In the genomic region with DNA sequence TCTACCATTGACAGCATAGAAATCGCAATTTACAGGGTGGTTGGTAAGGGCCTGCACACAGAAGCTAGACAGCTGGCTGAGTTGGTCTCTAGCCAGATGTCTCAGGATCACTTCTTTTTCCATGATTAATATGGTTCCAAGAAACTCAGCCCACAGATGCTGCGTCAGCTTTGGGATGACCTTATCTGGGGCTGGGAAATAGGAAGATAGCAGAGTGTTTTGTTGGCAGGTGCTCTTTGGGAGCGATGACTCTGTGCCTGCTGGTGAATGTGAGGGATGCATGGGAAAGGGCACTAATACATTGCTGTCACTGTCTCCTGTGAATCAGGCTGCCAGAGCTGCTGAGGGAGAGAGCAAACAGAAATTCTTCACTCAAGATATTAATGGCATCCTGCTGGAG, we compare ENCODE assay signal across 10 mouse cellular contexts. TPM values are rescaled to one million over a fixed set of nuclear protein-coding genes. Genes with fewer than 3 reads are reported as not detected.
A peak's percentile ranks its signal among the peaks of the same experiment; 100 is the strongest.
DNase-seq lines count a peak whose midpoint lies in the region; ATAC-seq and TF ChIP-seq lines count a peak whose summit lies in the region.
"Had no signal": no experiment of that assay in that cellular context is flagged by ENCODE, and none has a peak within 500 bp of the region (broad histone marks: within the 10 kb centered on the region; RNA-seq: fewer than 3 reads in every experiment).

No protein-coding gene starts in this region.

- ATAC-seq in inflammation-experienced regulatory T-cells, adult 6 months = no peak

- no peaks in the 10 kb centered on the region for H3K27me3 ChIP-seq in heart, embryonic 10.5 days (ENCODE audit: insufficient read depth, poor library complexity, severe bottlenecking)

- TF ChIP-seq POLR2A in brain, embryonic 14.5 days (IDR thresholded peaks at IDR 0.05; ENCODE audit: borderline replicate concordance, extremely low read depth, insufficient read depth, insufficient read length, poor library complexity, severe bottlenecking) = no peak

- peaks cover 76% of the 10 kb centered on the region for H3K36me3 ChIP-seq in heart, embryonic 10.5 days

- no peaks in the 10 kb centered on the region for H3K4me1 ChIP-seq in heart, embryonic 10.5 days

- TF ChIP-seq CTCF in brain, embryonic 14.5 days (IDR thresholded peaks at IDR 0.05; ENCODE audit: borderline replicate concordance, extremely low read depth, insufficient read depth, insufficient read length) = no peak

- peak; percentile 77 to 86 for DNase-seq in adrenal gland, adult (ENCODE audit: inconsistent age in 2 of 2, low spot score in 1 of 2)
- no peak for DNase-seq in adrenal gland, postnatal 4 days (ENCODE audit: low spot score in 2 of 2)
- peak; percentile 30 to 59 for DNase-seq in heart, adult 9 months (ENCODE audit: low spot score in 2 of 2)
- DNase-seq in heart, embryonic 10.5 days (ENCODE audit: low spot score) = no peak
- DNase-seq in brain, embryonic 14.5 days (ENCODE audit: low read depth) = peak; percentile 45
- peak; percentile 43 to 46 for DNase-seq in layer of hippocampus, postnatal 14 days (ENCODE audit: low spot score in 2 of 2)
- DNase-seq in B cell, adult 2 months = no peak
- DNase-seq: thymus, postnatal 14 days had no signal

- 78% methylated on average over 3 of the region's 3 CpGs for WGBS in heart, embryonic 10.5 days

- H3K9me3 ChIP-seq in heart, embryonic 10.5 days = no peaks in the 10 kb centered on the region

- H3K27ac ChIP-seq in heart, embryonic 10.5 days = no peak overlapping the region
- H3K27ac ChIP-seq: kidney, postnatal 0 days had no signal

- no peak overlapping the region for H3K4me3 ChIP-seq in heart, embryonic 10.5 days

RNA-seq across cellular contexts. Expression of a gene that starts 20.5 kb away (rescaled TPM):
- 10 to 100 TPM; 41.2 to 43.4 TPM for total RNA-seq in adrenal gland, postnatal 4 days (2021)
- 13.3 and 15.7 TPM in 2 replicates for polyA plus RNA-seq in heart, embryonic 10.5 days (2016; fragmentation: Nextera tagmentation; extraction: Ambion mirVana)
- 35.0 and 37.6 TPM in 2 replicates for polyA plus RNA-seq in brain, embryonic 14.5 days (2012; rRNA removed)
- total RNA-seq in layer of hippocampus, postnatal 14 days (2021) = 10 to 100 TPM; 40.1 to 40.6 TPM
- polyA plus RNA-seq in inflammation-experienced regulatory T-cells, adult 6 months (2017; shearing (Covaris generic)) = 10 to 100 TPM; 29.5 to 42.1 (median 34.1) TPM

RNA-seq across cellular contexts. Expression of a gene that starts 20.7 kb away (rescaled TPM):
- total RNA-seq in adrenal gland, postnatal 4 days (2021) = 100 to 1,000 TPM; 110 to 111 TPM
- 129 and 130 TPM in 2 replicates for polyA plus RNA-seq in heart, embryonic 10.5 days (2016; fragmentation: Nextera tagmentation; extraction: Ambion mirVana)
- 169 and 172 TPM in 2 replicates for polyA plus RNA-seq in brain, embryonic 14.5 days (2012; rRNA removed)
- total RNA-seq in layer of hippocampus, postnatal 14 days (2021) = 100 to 1,000 TPM; 132 to 134 TPM
- polyA plus RNA-seq in inflammation-experienced regulatory T-cells, adult 6 months (2017; shearing (Covaris generic)) = 10 to 100 TPM; 77.6 to 91.8 (median 78.0) TPM

RNA-seq across cellular contexts. Expression of a gene that starts 57.0 kb away (rescaled TPM):
- total RNA-seq in adrenal gland, postnatal 4 days (2021) = 10 to 100 TPM; 54.6 to 55.0 TPM
- 55.5 and 57.4 TPM in 2 replicates for polyA plus RNA-seq in heart, embryonic 10.5 days (2016; fragmentation: Nextera tagmentation; extraction: Ambion mirVana)
- 149 and 158 TPM in 2 replicates for polyA plus RNA-seq in brain, embryonic 14.5 days (2012; rRNA removed)
- total RNA-seq in layer of hippocampus, postnatal 14 days (2021) = 100 to 1,000 TPM; 280 to 286 TPM
- 10 to 100 TPM; 17.7 to 32.4 (median 20.6) TPM for polyA plus RNA-seq in inflammation-experienced regulatory T-cells, adult 6 months (2017; shearing (Covaris generic))

Comparison
In these comparisons a context has a peak if more than half of its experiments do, and no peak if none do; other contexts are left out.
1. DNase-seq: peak in adrenal gland, adult (2 of 2), heart, adult 9 months (2 of 2), brain, embryonic 14.5 days (single experiment) and layer of hippocampus, postnatal 14 days (2 of 2); none in adrenal gland, postnatal 4 days (0 of 2), heart, embryonic 10.5 days (single experiment) and B cell, adult 2 months (0 of 2).